Mouse (Mus musculus) CD8-positive naive resting alpha-beta T cell, adult 2 months (primary cell): ENCODE measurements around the gene Kdm6b.
A peak's percentile ranks its signal among the peaks of the same experiment; 100 is the strongest.

Source experiments
- DNase-seq, 2 experiments: peaks; one replicate each; pipeline ENCODE4 v3.0.0; 2022; ENCODE audit warnings: low read depth in 2 of 2, low spot score in 2 of 2

The Kdm6b gene

GRCm38 (mm10) chr11:69413221-69414181 lies at the start of gene Kdm6b:
TSS of gene Kdm6b (minus strand) at chr11:69413675.
- no peak for DNase-seq

GRCm38 (mm10) chr11:69461568-69461967 lies 48.1 kb upstream of the Kdm6b start:
- no peak for DNase-seq

DNA sequence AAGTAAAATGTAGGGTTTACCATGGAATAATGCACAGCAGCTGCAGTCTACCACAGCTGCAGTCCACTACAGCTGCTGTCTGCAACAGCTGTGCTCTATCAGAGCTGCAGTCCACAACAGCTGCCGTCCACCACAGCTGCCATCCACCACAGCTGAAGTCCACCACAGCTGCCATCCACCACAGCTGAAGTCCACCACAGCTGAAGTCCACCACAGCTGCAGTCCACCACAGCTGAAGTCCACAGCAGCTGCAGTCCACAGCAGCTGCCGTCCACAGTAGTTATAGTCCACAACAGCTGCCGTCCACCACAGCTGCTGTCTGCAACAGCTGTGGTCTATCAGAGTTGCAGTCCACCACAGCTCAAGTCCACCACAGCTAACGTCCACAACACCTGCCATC lies 46.4 kb upstream of the Kdm6b start:
- DNase-seq = no peak

GRCm38 (mm10) chr11:69457006-69457579 lies 43.6 kb upstream of the Kdm6b start:
- no peak for DNase-seq

DNA sequence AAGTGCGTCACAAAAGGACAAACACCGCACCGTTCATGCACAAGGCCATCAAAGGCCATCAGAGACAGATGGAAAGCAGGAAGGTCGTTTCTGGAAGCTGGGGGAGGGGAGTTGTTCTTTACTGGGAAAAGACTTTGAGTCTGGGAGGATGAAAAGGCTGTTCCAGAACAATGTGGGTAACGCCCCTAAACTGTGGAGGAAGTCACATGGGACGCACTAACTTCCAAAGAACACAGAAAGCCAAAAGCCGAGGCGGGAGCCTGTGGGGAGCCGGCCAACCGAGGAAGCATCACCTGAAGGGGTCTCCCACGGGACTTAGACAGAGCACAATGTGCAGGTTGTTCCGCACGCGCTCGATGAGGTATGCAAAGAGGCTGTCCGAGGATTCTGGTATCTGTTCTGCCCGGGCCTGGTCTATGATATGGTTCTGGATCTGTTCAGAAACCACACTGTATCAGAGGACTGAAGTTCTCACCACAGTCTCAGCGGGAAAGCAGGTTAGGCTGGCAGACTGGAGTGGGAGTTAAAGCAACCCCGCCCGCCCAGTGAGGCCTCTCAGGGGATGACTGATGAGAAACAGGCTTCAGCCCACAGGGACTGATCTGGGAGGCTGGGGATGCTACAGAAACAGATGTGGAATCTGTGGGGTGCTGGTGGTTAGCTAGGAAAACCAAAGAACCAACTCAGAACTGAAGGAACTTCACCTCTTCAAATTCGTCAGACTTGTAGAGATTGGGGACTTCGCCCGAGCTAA lies 38.8 kb upstream of the Kdm6b start:
- DNase-seq = no peak

- DNase-seq = no peak
These were observed 33.8 kb upstream of the Kdm6b start for GRCm38 (mm10) chr11:69447299-69447698.

DNA sequence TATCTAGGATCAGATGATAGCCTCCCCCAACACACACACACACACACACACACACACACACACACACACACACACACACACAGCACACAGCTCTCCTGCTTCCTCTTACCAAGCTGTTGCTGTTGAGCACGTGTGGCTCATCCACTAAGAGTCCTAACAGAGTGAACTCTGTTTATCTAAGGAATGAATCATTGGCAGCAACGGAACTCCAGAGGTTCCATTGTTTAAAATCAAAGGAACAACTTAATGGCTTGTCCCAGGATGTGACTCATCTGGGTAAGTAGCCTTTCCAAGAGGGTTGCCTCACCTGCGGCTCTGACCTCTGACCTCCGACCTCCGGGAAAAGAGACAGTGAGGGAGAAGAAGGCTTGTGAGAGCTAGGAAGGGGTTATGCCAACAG lies 29.9 kb upstream of the Kdm6b start:
- DNase-seq = no peak

DNA sequence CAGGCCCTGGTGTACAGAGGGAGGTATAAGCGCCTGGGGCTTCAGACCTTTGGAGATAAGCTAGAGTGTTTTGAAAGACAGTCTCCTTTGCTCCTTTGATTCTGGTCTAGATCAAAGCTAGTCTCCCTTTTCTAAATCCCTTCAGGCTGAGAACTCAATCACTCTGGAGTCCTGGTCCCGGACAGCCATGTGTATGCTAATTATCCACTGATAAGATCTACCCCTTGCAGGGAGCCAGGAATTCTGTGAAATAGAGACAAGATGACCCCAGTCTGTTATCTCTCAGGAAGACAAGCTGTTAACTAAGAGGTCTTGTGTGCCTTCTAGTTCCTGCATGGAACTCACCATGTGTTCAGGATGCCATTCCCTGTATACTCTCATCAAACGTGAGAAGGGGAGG lies 23.8 kb upstream of the Kdm6b start:
- DNase-seq = no peak

DNA sequence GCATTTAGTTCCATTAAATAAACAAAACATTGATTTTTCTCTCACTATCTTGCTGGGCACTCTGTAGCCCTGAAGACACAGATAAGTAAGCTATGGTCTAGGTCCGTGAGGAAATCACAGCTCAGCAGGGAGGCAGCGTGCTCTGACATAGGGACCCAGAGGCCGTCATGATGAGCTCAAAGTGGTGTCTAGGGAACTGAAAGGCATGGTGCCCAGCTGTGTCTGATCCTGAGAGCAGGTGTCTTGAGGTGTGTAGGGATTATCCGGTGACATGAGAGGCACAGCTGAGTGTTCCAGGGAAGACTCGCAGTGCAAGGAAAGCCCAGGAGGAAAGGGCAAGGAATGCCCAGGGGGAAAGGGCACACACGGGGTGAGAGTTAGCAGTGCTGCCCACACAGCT lies 19.7 kb upstream of the Kdm6b start:
- no peak for DNase-seq

- no peak for DNase-seq
These were observed 19.1 kb upstream of the Kdm6b start for GRCm38 (mm10) chr11:69432640-69432982.

DNA sequence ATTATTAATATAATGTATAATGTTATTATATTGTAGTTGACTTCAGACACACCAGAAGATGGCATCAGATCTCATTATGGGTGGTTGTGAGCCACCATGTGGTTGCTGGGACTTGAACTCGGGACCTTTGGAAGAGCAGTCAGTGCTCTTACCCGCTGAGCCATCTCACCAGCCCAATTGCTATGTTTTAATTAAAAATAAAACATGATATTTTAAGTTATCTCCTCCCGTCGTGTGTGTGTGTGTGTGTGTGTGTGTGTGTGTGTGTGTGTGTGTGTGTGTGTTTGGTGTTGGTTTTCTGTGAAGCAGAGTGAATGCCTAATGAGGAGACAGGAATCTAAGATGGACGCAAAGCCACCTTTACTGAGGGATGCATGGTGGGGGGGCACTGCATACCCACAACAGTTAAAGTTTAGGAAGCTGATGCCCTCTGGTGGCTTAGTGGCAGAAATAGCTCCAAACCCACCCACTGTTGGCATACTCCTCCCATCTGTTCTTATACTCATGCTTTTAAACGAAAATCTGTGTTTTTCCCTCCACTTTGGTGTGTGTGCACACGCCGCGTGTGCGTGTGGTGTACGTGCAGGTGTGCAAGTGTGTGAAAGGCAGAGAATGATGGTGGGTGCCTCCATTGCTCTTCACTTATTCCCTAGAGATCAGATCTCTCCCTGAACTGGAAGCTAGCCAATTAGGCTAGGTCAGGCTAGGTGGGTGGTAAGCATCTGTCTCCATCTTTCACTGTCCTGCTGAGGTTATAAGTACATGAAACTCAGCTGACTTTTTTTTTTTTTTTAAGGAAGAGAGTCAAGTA lies 18.6 kb upstream of the Kdm6b start:
- peak; percentile 70 to 79 for DNase-seq

- DNase-seq = no peak
These were observed 17.2 kb upstream of the Kdm6b start for GRCm38 (mm10) chr11:69430631-69431030.

- no peak for DNase-seq
These were observed 15.8 kb upstream of the Kdm6b start for GRCm38 (mm10) chr11:69429313-69429712.

GRCm38 (mm10) chr11:69428751-69429150 lies 15.3 kb upstream of the Kdm6b start:
- no peak for DNase-seq

DNA sequence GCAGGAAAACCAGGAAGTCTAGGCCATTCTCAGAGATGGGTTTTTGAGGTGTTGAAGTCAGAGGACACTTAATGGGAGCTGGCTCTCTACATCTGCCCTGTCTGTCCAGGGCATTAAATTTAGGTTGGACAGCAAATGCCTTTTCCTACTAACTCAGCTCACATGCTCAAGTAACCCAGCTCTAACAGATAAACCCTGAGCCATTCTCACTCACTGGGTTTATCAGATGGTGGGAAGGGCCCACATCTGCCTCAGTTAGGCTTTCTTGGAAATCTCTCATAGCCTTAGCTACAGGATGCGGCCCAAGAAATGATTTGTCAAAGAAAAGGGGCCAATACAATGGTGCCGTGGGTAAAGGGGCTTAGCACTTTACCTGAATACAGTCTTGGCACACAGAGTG lies 12.8 kb upstream of the Kdm6b start:
- DNase-seq = no peak

- DNase-seq = no peak
These were observed 10.4 kb upstream of the Kdm6b start for GRCm38 (mm10) chr11:69423885-69424284.

DNA sequence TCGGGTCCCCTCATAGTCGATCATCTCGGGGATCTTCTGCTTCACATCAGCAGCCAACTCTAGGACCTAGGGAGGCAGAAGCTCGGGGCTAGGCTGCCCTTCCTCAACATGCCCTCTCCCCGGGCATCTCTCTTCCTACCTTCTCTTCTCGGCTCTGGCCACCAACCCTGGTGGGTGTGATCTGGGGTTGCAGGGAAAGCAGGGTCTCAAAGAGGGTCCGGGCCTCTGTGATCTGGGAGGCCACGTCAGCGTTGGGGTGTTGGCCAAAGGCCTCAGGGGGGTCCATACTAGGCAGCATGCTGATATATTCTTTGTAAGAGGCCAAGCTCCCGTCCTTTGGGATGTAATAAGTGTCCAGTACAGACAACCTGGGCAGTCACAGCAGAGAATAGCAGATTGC lies 9.4 kb upstream of the Kdm6b start:
- no peak for DNase-seq

DNA sequence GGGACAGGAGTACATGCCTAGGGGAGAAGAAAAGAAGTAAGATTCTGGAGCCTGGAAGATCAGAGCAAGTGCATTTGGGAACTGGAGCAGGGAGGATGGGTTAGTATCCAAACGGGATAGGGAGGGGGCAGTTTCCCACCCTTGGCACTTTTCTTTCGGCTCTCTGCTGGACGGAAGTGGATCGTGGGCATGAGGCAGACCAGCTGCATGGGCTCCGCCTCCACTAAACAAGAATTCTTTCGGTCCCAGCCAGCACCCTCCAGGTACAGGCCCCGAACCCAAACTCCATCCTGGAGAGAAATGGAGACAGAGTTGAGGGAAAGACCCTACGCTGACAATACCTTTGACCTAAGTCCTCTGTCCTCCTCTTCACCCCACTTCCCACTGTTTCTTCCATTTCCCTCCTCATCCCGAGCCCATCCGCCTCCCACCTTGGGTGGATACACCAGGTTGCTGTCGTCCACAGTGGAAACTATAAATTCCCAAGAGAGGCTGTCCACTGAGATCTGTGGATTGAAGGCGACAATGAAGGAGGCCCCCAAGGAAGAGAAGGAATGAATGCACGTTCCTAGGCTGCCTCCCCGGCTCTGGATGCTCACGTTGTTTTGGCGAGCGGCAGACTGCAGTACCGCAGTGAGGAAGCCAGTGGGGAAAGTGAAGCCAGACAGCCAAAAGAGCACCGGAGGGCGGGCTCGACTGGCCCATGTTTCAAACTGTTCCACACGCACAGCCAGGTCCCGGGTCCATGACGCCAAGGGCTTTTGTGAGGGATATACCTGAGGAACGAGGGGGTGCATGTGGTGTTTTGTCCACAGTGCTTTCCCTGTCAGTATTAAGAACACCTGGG lies 7.9 kb upstream of the Kdm6b start:
- no peak for DNase-seq

GRCm38 (mm10) chr11:69420554-69421000 lies 7.1 kb upstream of the Kdm6b start:
- no peak for DNase-seq
